In the genomic region with DNA sequence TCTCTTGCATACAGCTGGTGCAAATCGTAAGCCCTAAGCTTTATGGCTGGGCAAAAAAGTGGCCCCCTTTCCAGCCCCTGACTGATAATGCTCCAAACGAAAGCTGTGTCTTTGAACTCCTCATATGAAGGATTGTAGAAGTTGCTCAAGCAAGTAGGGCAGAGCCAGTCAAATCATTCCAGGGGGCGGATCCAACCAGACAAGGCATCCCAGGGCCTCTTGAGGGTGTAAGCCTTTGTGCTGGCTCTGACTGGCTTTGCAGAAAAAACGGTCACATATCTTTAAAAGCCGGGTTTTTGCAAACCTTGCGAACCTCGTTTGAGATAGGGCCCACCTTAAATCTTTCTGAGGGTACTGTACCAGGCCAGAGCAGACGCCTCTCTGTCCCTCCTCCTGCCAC, we compare ENCODE assay signal across 20 mouse cellular contexts. TPM values are rescaled to one million over a fixed set of nuclear protein-coding genes. Genes with fewer than 3 reads are reported as not detected.
DNase-seq lines count a peak whose midpoint lies in the region; ATAC-seq and TF ChIP-seq lines count a peak whose summit lies in the region.
"Had no signal": no experiment of that assay in that cellular context is flagged by ENCODE, and none has a peak within 500 bp of the region (broad histone marks: within the 10 kb centered on the region; RNA-seq: fewer than 3 reads in every experiment).

No protein-coding gene starts in this region.

- DNase-seq in adrenal gland, postnatal 14 days = peak; percentile 7
- no peak for DNase-seq in adrenal gland, adult 2 months
- DNase-seq in kidney, adult 18-20 months = no peak
- DNase-seq in limb, embryonic 14.5 days (ENCODE audit: low spot score) = no peak
- DNase-seq in ovary, postnatal 36 days (ENCODE audit: low spot score) = no peak
- no peak for DNase-seq in ovary, postnatal 10 days (ENCODE audit: low spot score)
- DNase-seq: cerebellum, adult 18-20 months; gastrocnemius, postnatal 36 days; heart, postnatal 36 days; kidney, postnatal 36 days; liver; lung, adult 18-20 months; right cerebral cortex, postnatal 14 days; thymus, postnatal 4 days had no signal

- ATAC-seq in kidney, embryonic 14.5 days (ENCODE audit: low FRiP score, low TSS enrichment) = no peak
- no peak for ATAC-seq in embryonic facial prominence, embryonic 13.5 days (ENCODE audit: insufficient number of reproducible peaks, insufficient read depth, low FRiP score, low TSS enrichment, low read depth)
- ATAC-seq in limb, embryonic 14.5 days (ENCODE audit: low FRiP score, low read depth) = no peak
- ATAC-seq: Patski had no signal

- 22% methylated on average over 8 of the region's 8 CpGs for WGBS in kidney, embryonic 14.5 days
- WGBS in embryonic facial prominence, embryonic 13.5 days = 24% methylated on average over 8 of the region's 8 CpGs
- 24% methylated on average over 8 of the region's 8 CpGs for WGBS in limb, embryonic 14.5 days

- no peak for TF ChIP-seq POLR2A in limb, embryonic 14.5 days (IDR thresholded peaks at IDR 0.05; ENCODE audit: borderline replicate concordance, extremely low read depth, insufficient read depth, insufficient read length)

- no peaks in the 10 kb centered on the region for H3K36me3 ChIP-seq in kidney, embryonic 14.5 days (ENCODE audit: control insufficient read depth, insufficient read depth, low read length)
- no peaks in the 10 kb centered on the region for H3K36me3 ChIP-seq in embryonic facial prominence, embryonic 13.5 days
- no peaks in the 10 kb centered on the region for H3K36me3 ChIP-seq in limb, embryonic 14.5 days (ENCODE audit: control insufficient read depth, insufficient read depth, low read length)
- H3K36me3 ChIP-seq: forebrain, embryonic 12.5 days; heart, embryonic 12.5 days had no signal

- peak overlapping the region; percentile 39 for H3K4me3 ChIP-seq in kidney, embryonic 14.5 days (ENCODE audit: low read length)
- H3K4me3 ChIP-seq in embryonic facial prominence, embryonic 13.5 days = peak overlapping the region; percentile 38
- H3K4me3 ChIP-seq in limb, embryonic 14.5 days (replicated peaks; ENCODE audit: low read length) = peak overlapping the region; percentile 24; the same call in 1 of the 2 replicates

- peak overlapping the region; percentile 69; the same call in 1 of the 2 replicates for H3K4me2 ChIP-seq in kidney, embryonic 14.5 days (replicated peaks; ENCODE audit: low read depth, low read length)
- H3K4me2 ChIP-seq in embryonic facial prominence, embryonic 13.5 days = peak overlapping the region; percentile 67
- H3K4me2 ChIP-seq in limb, embryonic 14.5 days (replicated peaks; ENCODE audit: low read depth, low read length, severe bottlenecking) = no peak overlapping the region

- no peak overlapping the region for H3K27ac ChIP-seq in kidney, embryonic 14.5 days (ENCODE audit: low read depth, low read length)
- H3K27ac ChIP-seq in embryonic facial prominence, embryonic 13.5 days = peak overlapping the region; percentile 39; the same call in 1 of the 2 replicates
- H3K27ac ChIP-seq in limb, embryonic 14.5 days (replicated peaks; ENCODE audit: low read depth, low read length) = no peak overlapping the region
- H3K27ac ChIP-seq: forebrain, embryonic 12.5 days had no signal

- H3K27me3 ChIP-seq in kidney, embryonic 14.5 days (ENCODE audit: control insufficient read depth, insufficient read depth, low read length) = peaks cover 56% of the 10 kb centered on the region
- peaks cover 89% of the 10 kb centered on the region for H3K27me3 ChIP-seq in embryonic facial prominence, embryonic 13.5 days
- peaks cover 75% of the 10 kb centered on the region for H3K27me3 ChIP-seq in limb, embryonic 14.5 days (ENCODE audit: control insufficient read depth, insufficient read depth, low read length)

- H3K4me1 ChIP-seq in kidney, embryonic 14.5 days (ENCODE audit: control insufficient read depth, insufficient read depth, low read length) = peaks cover 37% of the 10 kb centered on the region
- H3K4me1 ChIP-seq in embryonic facial prominence, embryonic 13.5 days = peaks cover 47% of the 10 kb centered on the region
- H3K4me1 ChIP-seq in limb, embryonic 14.5 days (ENCODE audit: control insufficient read depth, insufficient read depth, low read length) = peaks cover 28% of the 10 kb centered on the region

- no peaks in the 10 kb centered on the region for H3K9me3 ChIP-seq in kidney, embryonic 14.5 days (ENCODE audit: control insufficient read depth, low read length)
- H3K9me3 ChIP-seq in embryonic facial prominence, embryonic 13.5 days = no peaks in the 10 kb centered on the region
- no peaks in the 10 kb centered on the region for H3K9me3 ChIP-seq in limb, embryonic 14.5 days (ENCODE audit: control insufficient read depth, low read length)
- H3K9me3 ChIP-seq: forebrain, embryonic 12.5 days; heart, embryonic 12.5 days had no signal

- no peak overlapping the region for H3K9ac ChIP-seq in kidney, embryonic 14.5 days (ENCODE audit: low read depth, low read length)
- H3K9ac ChIP-seq in embryonic facial prominence, embryonic 13.5 days = no peak overlapping the region
- 0 out of 2 replicates have a peak overlapping the region, but pooled peaks have one; percentile 38 for H3K9ac ChIP-seq in limb, embryonic 14.5 days (ENCODE audit: low read depth, low read length, severe bottlenecking)
- H3K9ac ChIP-seq: forebrain, embryonic 12.5 days; heart, embryonic 12.5 days had no signal

RNA-seq across cellular contexts. Expression of a gene that starts 1.6 kb away (rescaled TPM):
- total RNA-seq in adrenal gland, postnatal 14 days (2021) = not detected in 2 replicates
- not detected for total RNA-seq in adrenal gland, adult 2 months (2021)
- 0.28 and 0.54 TPM in 2 replicates for polyA plus RNA-seq in adrenal gland, adult 2 months (2012; rRNA removed)
- polyA plus RNA-seq in kidney, embryonic 14.5 days (2014; fragmentation: Nextera tagmentation; extraction: Ambion mirVana) = 2.1 and 2.9 TPM in 2 replicates
- 31.7 and 42.3 TPM in 2 replicates for polyA plus RNA-seq in embryonic facial prominence, embryonic 13.5 days (2015; fragmentation: Nextera tagmentation; extraction: Ambion mirVana)
- 40.1 and 50.6 TPM in 2 replicates for polyA plus RNA-seq in limb, embryonic 14.5 days (2012; rRNA removed)
- polyA plus RNA-seq in limb, embryonic 14.5 days (2014; fragmentation: Nextera tagmentation; extraction: Ambion mirVana) = 42.4 and 42.6 TPM in 2 replicates
- total RNA-seq: gastrocnemius, postnatal 36 days; heart, postnatal 36 days had no signal
- polyA plus RNA-seq: Patski had no signal

RNA-seq across cellular contexts. Expression of a gene that starts 3.4 kb away (rescaled TPM):
- 11.3 and 14.3 TPM in 2 replicates for total RNA-seq in adrenal gland, postnatal 14 days (2021)
- total RNA-seq in adrenal gland, adult 2 months (2021) = 10 to 100 TPM in 1 of 2 experiments, 1 to 10 TPM in 1; 7.6 to 17.6 TPM
- 33.3 and 37.8 TPM in 2 replicates for polyA plus RNA-seq in adrenal gland, adult 2 months (2012; rRNA removed)
- polyA plus RNA-seq in kidney, embryonic 14.5 days (2014; fragmentation: Nextera tagmentation; extraction: Ambion mirVana) = 14.7 and 17.6 TPM in 2 replicates
- polyA plus RNA-seq in embryonic facial prominence, embryonic 13.5 days (2015; fragmentation: Nextera tagmentation; extraction: Ambion mirVana) = 12.4 and 12.5 TPM in 2 replicates
- 9.7 and 13.4 TPM in 2 replicates for polyA plus RNA-seq in limb, embryonic 14.5 days (2012; rRNA removed)
- 15.7 and 17.3 TPM in 2 replicates for polyA plus RNA-seq in limb, embryonic 14.5 days (2014; fragmentation: Nextera tagmentation; extraction: Ambion mirVana)

RNA-seq across cellular contexts. Expression of a gene that starts 17.9 kb away (rescaled TPM):
- total RNA-seq in adrenal gland, postnatal 14 days (2021) = 9.7 and 11.3 TPM in 2 replicates
- total RNA-seq in adrenal gland, adult 2 months (2021) = 1 to 10 TPM; 2.8 to 2.9 TPM
- 21.8 and 23.1 TPM in 2 replicates for polyA plus RNA-seq in adrenal gland, adult 2 months (2012; rRNA removed)
- 41.6 and 56.4 TPM in 2 replicates for polyA plus RNA-seq in kidney, embryonic 14.5 days (2014; fragmentation: Nextera tagmentation; extraction: Ambion mirVana)
- polyA plus RNA-seq in embryonic facial prominence, embryonic 13.5 days (2015; fragmentation: Nextera tagmentation; extraction: Ambion mirVana) = 49.3 and 56.2 TPM in 2 replicates
- polyA plus RNA-seq in limb, embryonic 14.5 days (2012; rRNA removed) = 81.7 and 105 TPM in 2 replicates
- polyA plus RNA-seq in limb, embryonic 14.5 days (2014; fragmentation: Nextera tagmentation; extraction: Ambion mirVana) = 46.4 and 47.5 TPM in 2 replicates

RNA-seq across cellular contexts. Expression of a gene that starts 21.5 kb away (rescaled TPM):
- total RNA-seq in adrenal gland, postnatal 14 days (2021) = 1.9 and 3.8 TPM in 2 replicates
- total RNA-seq in adrenal gland, adult 2 months (2021) = 10 to 100 TPM in 1 of 2 experiments, 1 to 10 TPM in 1; 2.5 to 18.2 TPM
- polyA plus RNA-seq in adrenal gland, adult 2 months (2012; rRNA removed) = 1.8 and 2.4 TPM in 2 replicates
- polyA plus RNA-seq in kidney, embryonic 14.5 days (2014; fragmentation: Nextera tagmentation; extraction: Ambion mirVana) = 0.15 and 0.16 TPM in 2 replicates
- polyA plus RNA-seq in embryonic facial prominence, embryonic 13.5 days (2015; fragmentation: Nextera tagmentation; extraction: Ambion mirVana) = 0.25 and 0.32 TPM in 2 replicates
- 4.4 and 4.6 TPM in 2 replicates for polyA plus RNA-seq in limb, embryonic 14.5 days (2012; rRNA removed)
- 1.6 and 2.1 TPM in 2 replicates for polyA plus RNA-seq in limb, embryonic 14.5 days (2014; fragmentation: Nextera tagmentation; extraction: Ambion mirVana)
- total RNA-seq: gastrocnemius, postnatal 36 days; heart, postnatal 36 days; neutrophil, adult 5-6 weeks had no signal
- polyA plus RNA-seq: forebrain, embryonic 12.5 days; heart, embryonic 12.5 days; Patski had no signal

RNA-seq across cellular contexts. Expression of a gene that starts 27.3 kb away (rescaled TPM):
- 44.4 and 46.4 TPM in 2 replicates for total RNA-seq in adrenal gland, postnatal 14 days (2021)
- total RNA-seq in adrenal gland, adult 2 months (2021) = 10 to 100 TPM; 61.8 to 85.0 TPM
- polyA plus RNA-seq in adrenal gland, adult 2 months (2012; rRNA removed) = 45.8 and 49.3 TPM in 2 replicates
- 73.0 and 91.7 TPM in 2 replicates for polyA plus RNA-seq in kidney, embryonic 14.5 days (2014; fragmentation: Nextera tagmentation; extraction: Ambion mirVana)
- 90.2 and 95.6 TPM in 2 replicates for polyA plus RNA-seq in embryonic facial prominence, embryonic 13.5 days (2015; fragmentation: Nextera tagmentation; extraction: Ambion mirVana)
- polyA plus RNA-seq in limb, embryonic 14.5 days (2012; rRNA removed) = 47.1 and 58.5 TPM in 2 replicates
- 66.2 and 74.8 TPM in 2 replicates for polyA plus RNA-seq in limb, embryonic 14.5 days (2014; fragmentation: Nextera tagmentation; extraction: Ambion mirVana)
